Mouse (Mus musculus) MEL (cell line): Measurements from ENCODE around the gene Zfand2b. TPM values are rescaled to one million over a fixed set of nuclear protein-coding genes. Genes with fewer than 3 reads are reported as not detected.
A peak's percentile ranks its signal among the peaks of the same experiment; 100 is the strongest.

ENCODE experiments used
- DNase-seq: peaks from one replicate; pipeline ENCODE4 v3.0.0; 2011; ENCODE audit warnings: low read depth, low spot score
- H3K27ac ChIP-seq: 2 replicates; pipeline ENCODE4 v1.5.1; 2012; ENCODE audit warnings: low read depth, mild to moderate bottlenecking, control low read depth, low read length, moderate library complexity; ENCODE audit not compliant: control insufficient read depth
- H3K27me3 ChIP-seq, 2 experiments: fragments of 150-350 bp in 1 of 2; sonication (generic) in 1 of 2; 2 replicates each; pipeline ENCODE4 v1.6.1; 2012; ENCODE audit warnings: low read length in 2 of 2, mild to moderate bottlenecking in 2 of 2, improper control_type of control experiment in 1 of 2, moderate library complexity in 1 of 2; ENCODE audit not compliant: insufficient read depth in 2 of 2, control insufficient read depth in 1 of 2
- H3K36me3 ChIP-seq, 2 experiments: 2 replicates each; pipeline ENCODE4 v1.6.1; 2012 to 2014; ENCODE audit warnings: low read length in 2 of 2, improper control_type of control experiment in 1 of 2, inconsistent platforms in 1 of 2, mild to moderate bottlenecking in 1 of 2; ENCODE audit not compliant: insufficient read depth in 2 of 2, control insufficient read depth in 1 of 2
- H3K4me1 ChIP-seq, 2 experiments: fragments of 150-350 bp in 1 of 2; sonication (generic) in 1 of 2; 2 replicates each; pipeline ENCODE4 v1.6.1; 2012; ENCODE audit warnings: low read length in 2 of 2, improper control_type of control experiment in 1 of 2, mild to moderate bottlenecking in 1 of 2; ENCODE audit not compliant: insufficient read depth in 2 of 2, control insufficient read depth in 1 of 2
- H3K4me3 ChIP-seq, 2 experiments: fragments of 150-350 bp in 1 of 2; sonication (generic) in 1 of 2; 2 replicates each; pipeline ENCODE4 v1.5.1; 2012; ENCODE audit warnings: low read depth in 2 of 2, low read length in 2 of 2, mild to moderate bottlenecking in 2 of 2, moderate library complexity in 2 of 2, control low read depth in 1 of 2, improper control_type of control experiment in 1 of 2; ENCODE audit not compliant: control insufficient read depth in 1 of 2, insufficient read depth in 1 of 2
- H3K79me2 ChIP-seq: 2 replicates; pipeline ENCODE4 v1.6.1; 2012; ENCODE audit warnings: mild to moderate bottlenecking, low read length, moderate library complexity; ENCODE audit not compliant: control insufficient read depth, poor library complexity, insufficient read depth
- H3K9ac ChIP-seq: 2 replicates; pipeline ENCODE4 v1.6.1; 2012; ENCODE audit warnings: low read depth, mild to moderate bottlenecking, control low read depth, low read length, moderate library complexity; ENCODE audit not compliant: control insufficient read depth, poor library complexity, severe bottlenecking
- H3K9me3 ChIP-seq: fragments of 150-350 bp; sonication (generic); replicated peaks from 2 replicates; pipeline ENCODE4 v1.6.1; 2012; ENCODE audit warnings: mild to moderate bottlenecking, low read length, improper control_type of control experiment, moderate library complexity; ENCODE audit not compliant: insufficient read depth
- BHLHE40 ChIP-seq: IDR thresholded peaks from 2 replicates; pipeline ENCODE4 v1.6.1; 2012; ENCODE audit warnings: low read depth, mild to moderate bottlenecking, inconsistent platforms, low read length, improper control_type of control experiment, borderline replicate concordance
- CHD1 ChIP-seq: IDR thresholded peaks from 2 replicates; pipeline ENCODE4 v1.6.1; 2012; ENCODE audit warnings: low read depth, mild to moderate bottlenecking, inconsistent platforms, low read length, improper control_type of control experiment
- CHD2 ChIP-seq: IDR thresholded peaks from 2 replicates; pipeline ENCODE4 v1.6.1; 2011; ENCODE audit warnings: low read length, improper control_type of control experiment
- CTCF ChIP-seq, 3 experiments: IDR thresholded peaks in 2 of 3; conservative IDR thresholded peaks in 1 of 3; 2 replicates each; pipeline ENCODE4 v1.5.1; 2011 to 2012; ENCODE audit warnings: low read length in 3 of 3, low read depth in 2 of 3, mild to moderate bottlenecking in 2 of 3, improper control_type of control experiment in 1 of 3, inconsistent platforms in 1 of 3, mixed read lengths in 1 of 3, moderate library complexity in 1 of 3; ENCODE audit not compliant: control insufficient read depth in 1 of 3, insufficient read depth in 1 of 3, poor library complexity in 1 of 3, severe bottlenecking in 1 of 3
- E2F4 ChIP-seq: IDR thresholded peaks from 2 replicates; pipeline ENCODE4 v1.6.1; 2011; ENCODE audit warnings: low read depth, low read length, improper control_type of control experiment, borderline replicate concordance
- ELF1 ChIP-seq: IDR thresholded peaks from 2 replicates; pipeline ENCODE4 v1.6.1; 2014; ENCODE audit warnings: low read depth, mild to moderate bottlenecking, inconsistent platforms, low read length, improper control_type of control experiment, moderate library complexity
- EP300 ChIP-seq, 2 experiments: IDR thresholded peaks; 2 replicates each; pipeline ENCODE4 v1.6.1; 2011; ENCODE audit warnings: improper control_type of control experiment in 2 of 2, low read length in 2 of 2, low read depth in 1 of 2, mild to moderate bottlenecking in 1 of 2
- ETS1 ChIP-seq: IDR thresholded peaks from 2 replicates; pipeline ENCODE4 v1.6.1; 2012; ENCODE audit warnings: low read depth, mild to moderate bottlenecking, inconsistent platforms, low read length, improper control_type of control experiment, moderate library complexity
- GABPA ChIP-seq: IDR thresholded peaks from 2 replicates; pipeline ENCODE4 v1.6.1; 2012; ENCODE audit warnings: low read depth, mild to moderate bottlenecking, inconsistent platforms, low read length, improper control_type of control experiment, moderate library complexity
- JUND ChIP-seq: IDR thresholded peaks from 2 replicates; pipeline ENCODE4 v1.6.1; 2011; ENCODE audit warnings: low read depth, mild to moderate bottlenecking, improper control_type of control experiment, low read length
- KAT2A ChIP-seq: conservative IDR thresholded peaks from 2 replicates; pipeline ENCODE4 v1.6.1; 2012; ENCODE audit warnings: low read depth, low read length, improper control_type of control experiment, inconsistent platforms
- MAFK ChIP-seq: IDR thresholded peaks from 2 replicates; pipeline ENCODE4 v1.6.1; 2011; ENCODE audit warnings: low read depth, mild to moderate bottlenecking, low read length, improper control_type of control experiment, borderline replicate concordance
- MAX ChIP-seq: IDR thresholded peaks from 2 replicates; pipeline ENCODE4 v1.6.1; 2011; ENCODE audit warnings: low read length, improper control_type of control experiment
- MAZ ChIP-seq: IDR thresholded peaks from 2 replicates; pipeline ENCODE4 v1.6.1; 2012; ENCODE audit warnings: low read depth, mild to moderate bottlenecking, inconsistent platforms, low read length, improper control_type of control experiment
- MXI1 ChIP-seq: IDR thresholded peaks from 2 replicates; pipeline ENCODE4 v1.6.1; 2011; ENCODE audit warnings: mild to moderate bottlenecking, low read depth, low read length, improper control_type of control experiment
- MYB ChIP-seq: IDR thresholded peaks from 2 replicates; pipeline ENCODE4 v1.6.1; 2011; ENCODE audit warnings: mild to moderate bottlenecking, low read depth, low read length, improper control_type of control experiment
- MYC ChIP-seq: IDR thresholded peaks from 2 replicates; pipeline ENCODE4 v1.6.1; 2011; ENCODE audit warnings: low read depth, mild to moderate bottlenecking, low read length, improper control_type of control experiment, moderate library complexity
- NELFE ChIP-seq: IDR thresholded peaks from 2 replicates; pipeline ENCODE4 v1.6.1; 2011; ENCODE audit warnings: low read depth, low read length, improper control_type of control experiment
- NRF1 ChIP-seq: IDR thresholded peaks from 2 replicates; pipeline ENCODE4 v1.6.1; 2014; ENCODE audit warnings: low read depth, mild to moderate bottlenecking, inconsistent platforms, low read length, improper control_type of control experiment, moderate library complexity; ENCODE audit not compliant: poor library complexity, insufficient read depth, severe bottlenecking
- POLR2A ChIP-seq, 2 experiments: IDR thresholded peaks; 2 replicates each; pipeline ENCODE4 v1.6.1; 2011 to 2012; ENCODE audit warnings: low read length in 2 of 2, mild to moderate bottlenecking in 2 of 2, control low read depth in 1 of 2, improper control_type of control experiment in 1 of 2, low read depth in 1 of 2, moderate library complexity in 1 of 2; ENCODE audit not compliant: control insufficient read depth in 1 of 2, insufficient read depth in 1 of 2, poor library complexity in 1 of 2
- POLR2AphosphoS2 ChIP-seq: IDR thresholded peaks from 2 replicates; pipeline ENCODE4 v1.6.1; 2011; ENCODE audit warnings: low read length, improper control_type of control experiment
- POLR2AphosphoS5 ChIP-seq: IDR thresholded peaks from 2 replicates; pipeline ENCODE4 v1.6.1; 2012; ENCODE audit warnings: low read depth, borderline replicate concordance, mild to moderate bottlenecking, inconsistent platforms, low read length, moderate library complexity, mixed read lengths
- RAD21 ChIP-seq: IDR thresholded peaks from 2 replicates; pipeline ENCODE4 v1.6.1; 2011; ENCODE audit warnings: mild to moderate bottlenecking, low read depth, low read length, improper control_type of control experiment
- SIN3A ChIP-seq: IDR thresholded peaks from 2 replicates; pipeline ENCODE4 v1.6.1; 2012; ENCODE audit warnings: low read length, improper control_type of control experiment, inconsistent platforms
- TAL1 ChIP-seq: IDR thresholded peaks from 2 replicates; pipeline ENCODE4 v1.6.1; 2012; ENCODE audit warnings: mild to moderate bottlenecking, inconsistent platforms, low read length, moderate library complexity, mixed read lengths
- TBP ChIP-seq: IDR thresholded peaks from 2 replicates; pipeline ENCODE4 v1.8.0; 2011; ENCODE audit warnings: low read depth, low read length, improper control_type of control experiment
- TCF12 ChIP-seq: IDR thresholded peaks from 2 replicates; pipeline ENCODE4 v1.6.1; 2014; ENCODE audit warnings: low read depth, mild to moderate bottlenecking, inconsistent platforms, low read length, improper control_type of control experiment, moderate library complexity
- USF1 ChIP-seq: IDR thresholded peaks from 2 replicates; pipeline ENCODE4 v1.6.1; 2014; ENCODE audit warnings: low read depth, mild to moderate bottlenecking, inconsistent platforms, low read length, improper control_type of control experiment, moderate library complexity
- ZC3H11A ChIP-seq: IDR thresholded peaks from 2 replicates; pipeline ENCODE4 v1.6.1; 2012; ENCODE audit warnings: low read depth, mild to moderate bottlenecking, inconsistent platforms, low read length, improper control_type of control experiment
- ZKSCAN1 ChIP-seq: IDR thresholded peaks from 2 replicates; pipeline ENCODE4 v1.6.1; 2012; ENCODE audit warnings: low read depth, mild to moderate bottlenecking, inconsistent platforms, low read length, improper control_type of control experiment, moderate library complexity
- ZMIZ1 ChIP-seq: IDR thresholded peaks from 2 replicates; pipeline ENCODE4 v1.6.1; 2012; ENCODE audit warnings: low read depth, mild to moderate bottlenecking, inconsistent platforms, low read length, improper control_type of control experiment, moderate library complexity
- ZNF384 ChIP-seq: IDR thresholded peaks from 2 replicates; pipeline ENCODE4 v1.6.1; 2012; ENCODE audit warnings: low read depth, mild to moderate bottlenecking, inconsistent platforms, low read length, improper control_type of control experiment
- polyA plus RNA-seq, 2 experiments: library from polyadenylated mRNA; stranded (reverse) in 1 of 2; unstranded in 1 of 2; fragments of >175 nt in 1 of 2; fragments of >200 nt in 1 of 2; gene quantifications; 2 replicates each; pipeline versions ENCODE4 v1.2.1 to v1.2.4; 2012; ENCODE audit warnings: low replicate concordance in 2 of 2, low read depth in 1 of 2; ENCODE audit not compliant: insufficient read length in 2 of 2, insufficient read depth in 1 of 2, missing spikeins in 1 of 2
- total RNA-seq: library from RNA; depleted of rRNA; stranded (reverse); fragments of 300-350 nt; gene quantifications from 2 replicates; pipeline ENCODE4 v1.2.3, GENCODE M21; 2012

Gene Zfand2b
- total and polyA plus RNA-seq, 3 experiments = 15.0 to 18.3 TPM; not detected in 1

DNA sequence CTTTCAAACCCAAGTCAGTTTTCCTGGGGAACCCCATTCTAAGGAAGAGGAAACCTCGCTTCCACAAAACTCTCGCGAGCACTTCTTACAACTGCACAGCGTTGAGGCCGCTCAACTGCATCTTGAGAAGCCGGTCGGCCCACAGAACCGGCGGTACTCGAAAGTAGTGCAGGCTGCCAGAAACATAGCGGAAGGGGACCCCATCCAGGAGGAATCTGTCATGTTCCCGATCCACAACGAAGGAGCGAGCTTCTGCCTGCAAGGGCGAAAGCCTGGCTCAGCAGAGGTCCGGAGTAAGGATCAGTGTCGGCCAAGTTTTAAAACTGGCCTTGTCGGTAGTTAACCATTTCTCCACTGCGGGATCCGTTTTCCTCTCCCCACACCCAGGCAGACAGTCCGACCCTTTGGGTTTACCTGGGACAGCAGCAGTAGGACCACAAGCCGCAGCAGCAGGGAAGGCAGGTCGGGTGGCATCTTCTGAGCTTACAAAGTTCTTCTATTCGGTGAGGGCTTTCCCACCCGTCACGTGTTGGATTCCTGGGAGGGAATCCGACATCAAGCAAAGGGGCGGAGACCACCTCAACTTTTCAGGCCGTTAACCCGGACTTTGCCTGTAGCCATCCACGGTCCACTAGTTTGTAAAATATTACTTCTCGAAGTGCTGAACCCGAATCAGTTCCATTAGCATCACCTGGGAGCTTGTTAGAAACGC, 40.7 kb downstream of the Zfand2b start (continued):
- no peak for TF ChIP-seq MAZ
- no peak for TF ChIP-seq NRF1

DNA sequence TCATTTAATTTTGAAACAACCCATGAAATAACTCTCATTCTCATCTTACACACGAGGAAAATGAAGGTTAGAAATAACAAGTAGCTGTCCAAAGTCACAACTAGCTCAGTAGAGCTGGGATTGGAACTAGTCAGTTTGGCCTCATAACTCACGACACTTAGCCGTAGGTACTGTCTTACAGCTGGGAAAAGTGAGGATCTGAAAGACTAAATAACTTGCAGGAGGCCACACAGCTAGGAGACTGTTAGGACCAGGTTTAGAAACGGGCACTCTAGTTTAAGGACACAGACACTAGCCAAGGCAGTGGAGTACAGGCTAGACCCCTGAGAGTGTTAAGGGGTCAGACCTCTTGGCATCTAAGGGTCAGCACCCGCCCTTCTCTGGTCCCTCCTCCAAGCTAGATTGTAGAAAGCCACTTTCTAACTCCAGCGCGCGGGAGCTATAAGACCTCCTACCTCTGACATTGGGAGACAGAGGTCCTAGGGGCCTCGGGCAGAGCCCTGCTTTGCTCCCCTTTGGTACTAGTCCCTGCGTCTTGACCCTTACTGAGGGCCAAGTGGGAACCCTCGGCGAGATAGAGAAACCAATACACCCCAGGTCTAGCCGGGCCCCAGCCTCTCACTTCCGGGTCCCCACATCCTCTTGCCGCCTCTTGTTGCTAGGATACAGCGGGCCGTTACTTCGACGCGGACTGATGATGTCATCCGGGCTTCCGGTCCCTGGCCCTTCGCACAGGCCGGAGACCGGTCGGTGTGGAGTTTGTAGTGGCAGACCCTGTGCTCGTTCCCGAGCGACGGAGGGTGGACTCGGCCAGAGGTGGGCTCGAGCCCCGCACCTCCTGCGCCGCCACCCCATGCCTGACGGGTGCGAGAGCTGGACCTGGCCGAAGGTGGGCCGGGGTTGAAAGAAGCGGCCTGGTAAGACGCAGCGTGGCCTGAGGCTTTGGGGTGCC, 42.0 kb downstream of the Zfand2b start, which contains the start of the genes Glb1l and Stk16:
Gene Glb1l, minus strand, starts transcription at position 678 of the 952 bp plus-strand sequence.
Gene Stk16, plus strand, starts transcription at position 703 of the 952 bp plus-strand sequence.
- Histone ChIP-seq H3K27ac (peak within 1 kb of the TSS; percentile 84), H3K36me3 (peaks cover 9 to 46% of the 10 kb centered on the region in 2 experiments; a peak in 3 of 4 replicates), H3K4me3 (peak within 1 kb of the TSS; percentile 50 to 89), H3K27me3 (no peaks in the 10 kb centered on the region), H3K4me1 (peaks cover 2 to 43% of the 10 kb centered on the region in 2 experiments; a peak in 3 of 4 replicates), H3K9me3 (no peaks in the 10 kb centered on the region), H3K79me2 (peaks cover 52% of the 10 kb centered on the region), H3K9ac (peak within 1 kb of the TSS; percentile 96)
- peak; percentile 97 for DNase-seq
- TF ChIP-seq MXI1 (peak; percentile 92), MAZ (peak; percentile 64; the same call in 1 of the 2 replicates), MYC (peak; percentile 39; the same call in 1 of the 2 replicates), KAT2A (peak; percentile 60; the same call in 1 of the 2 replicates), TCF12 (peak; percentile 57; the same call in 1 of the 2 replicates), RAD21 (no peak), ZNF384 (no peak), TAL1 (no peak), MAX (no peak), MAFK (no peak), CHD1 (no peak), ZKSCAN1 (no peak), CTCF (IDR thresholded peaks at IDR 0.05 in 2 of 3, conservative IDR thresholded peaks at IDR 0.05 in 1 of 3; ENCODE audit: control insufficient read depth in 1 of 3, insufficient read depth in 1 of 3, low read depth in 2 of 3, low read length in 3 of 3, poor library complexity in 1 of 3, severe bottlenecking in 1 of 3) (no peak), E2F4 (no peak), CHD2 (no peak), POLR2AphosphoS2 (peak; percentile 47; the same call in 1 of the 2 replicates), GABPA (no peak), JUND (no peak), NRF1 (no peak), ELF1 (peak; percentile 99), ZC3H11A (no peak), POLR2A (IDR thresholded peaks at IDR 0.05; ENCODE audit: control insufficient read depth in 1 of 2, insufficient read depth in 1 of 2, low read depth in 1 of 2, low read length in 2 of 2, poor library complexity in 1 of 2) (peak; percentile 85 to 89), BHLHE40 (no peak), NELFE (peak; percentile 78), SIN3A (peak; percentile 99), MYB (peak; percentile 90), ZMIZ1 (peak; percentile 36; the same call in 1 of the 2 replicates), POLR2AphosphoS5 (no peak), USF1 (no peak), EP300 (IDR thresholded peaks at IDR 0.05; ENCODE audit: low read depth in 1 of 2, low read length in 2 of 2) (peak in 1 of 2 experiments; percentile 51; a peak in 2 of 4 replicates), TBP (no peak), ETS1 (peak; percentile 60; the same call in 1 of the 2 replicates)
